Mouse (Mus musculus) small intestine, adult 2 months (tissue): ENCODE data around the gene Naaladl2.

Experiments
- CTCF ChIP-seq: fragments of 200-500 bp; IDR thresholded peaks from 2 replicates; pipeline ENCODE4 v1.5.1; 2012; ENCODE audit warnings: low read depth, mild to moderate bottlenecking, control low read depth, inconsistent platforms, low read length, moderate library complexity, mixed read lengths; ENCODE audit not compliant: insufficient replicate concordance, insufficient read length; ENCODE audit errors: extremely low read depth
- POLR2A ChIP-seq: fragments of 200-500 bp; IDR thresholded peaks from 2 replicates; pipeline ENCODE4 v1.6.1; 2012; ENCODE audit warnings: low read depth, mild to moderate bottlenecking, control low read depth, inconsistent platforms, low read length, moderate library complexity

DNA sequence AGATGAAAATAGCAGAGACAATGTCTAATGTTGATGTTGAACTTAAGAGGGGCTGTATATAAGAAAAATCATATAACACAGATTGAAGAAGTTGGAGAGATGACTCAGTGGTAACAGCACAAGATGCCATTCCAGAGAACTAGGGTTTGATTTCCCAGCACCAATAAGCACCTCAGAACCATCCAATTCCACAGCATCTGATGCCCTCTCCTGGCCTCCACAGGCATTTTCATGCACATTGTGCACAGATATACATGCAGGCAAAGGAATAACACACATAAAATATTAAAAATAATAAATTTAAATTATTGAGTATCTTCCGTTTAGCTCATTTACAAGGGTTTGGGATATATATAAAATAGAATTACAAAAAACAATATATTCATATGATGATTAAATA, 926.6 kb downstream of the Naaladl2 start:
- no peak for TF ChIP-seq CTCF
- no peak for TF ChIP-seq POLR2A
